21 mouse cellular contexts compared by ENCODE assay signal in the genomic region with DNA sequence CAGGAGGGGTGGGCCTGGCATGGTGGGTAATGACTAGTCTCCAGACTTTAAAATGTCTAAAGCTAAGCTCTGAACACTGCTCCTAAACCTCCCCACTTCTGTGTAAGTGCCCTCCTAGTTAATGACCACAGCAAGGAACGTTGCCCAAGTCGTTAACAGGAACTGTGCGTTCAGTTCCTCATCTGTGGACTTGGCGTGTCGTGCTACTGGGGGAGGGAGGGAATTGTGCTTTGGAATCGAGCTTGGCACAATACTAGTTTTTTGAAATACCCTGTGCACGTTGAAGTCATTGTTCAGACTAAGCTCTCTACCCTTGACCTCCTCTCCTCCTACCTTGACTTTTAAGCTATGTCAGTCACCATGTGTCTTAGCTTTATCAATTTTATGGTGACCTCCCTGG. TPM values are rescaled to one million over a fixed set of nuclear protein-coding genes. Genes with fewer than 3 reads are reported as not detected.
DNase-seq lines count a peak whose midpoint lies in the region; ATAC-seq lines count a peak whose summit lies in the region.
"Had no signal": no experiment of that assay in that cellular context is flagged by ENCODE, and none has a peak within 500 bp of the region (broad histone marks: within the 10 kb centered on the region; RNA-seq: fewer than 3 reads in every experiment).

No protein-coding gene starts in this region.

- no peak for DNase-seq in forebrain, embryonic 14.5 days (ENCODE audit: low spot score)
- DNase-seq in forebrain, embryonic 10.5 days (ENCODE audit: extremely low spot score, low spot score) = no peak
- no peak for DNase-seq in kidney, postnatal 10 days
- no peak for DNase-seq in layer of hippocampus, postnatal 25 days (ENCODE audit: extremely low spot score in 1 of 2, low spot score in 1 of 2)
- DNase-seq: B cell, adult 2 months; cerebellum, postnatal 25 days; gastrocnemius, adult 2 months; layer of hippocampus, postnatal 36 days had no signal

- H3K9me3 ChIP-seq in forebrain, embryonic 14.5 days (replicated peaks; ENCODE audit: control insufficient read depth, low read length) = no peaks in the 10 kb centered on the region
- H3K9me3 ChIP-seq in forebrain, embryonic 10.5 days = no peaks in the 10 kb centered on the region
- H3K9me3 ChIP-seq in kidney, embryonic 16.5 days (ENCODE audit: low read length) = no peaks in the 10 kb centered on the region
- H3K9me3 ChIP-seq: embryonic facial prominence, embryonic 13.5 days; forebrain, embryonic 12.5 days; lung, embryonic 15.5 days; neural tube, embryonic 12.5 days had no signal

- no peaks in the 10 kb centered on the region for H3K27me3 ChIP-seq in forebrain, embryonic 14.5 days (replicated peaks; ENCODE audit: control insufficient read depth, insufficient read depth, low read length)
- H3K27me3 ChIP-seq in forebrain, embryonic 10.5 days (ENCODE audit: poor library complexity, severe bottlenecking) = no peaks in the 10 kb centered on the region
- H3K27me3 ChIP-seq in kidney, embryonic 16.5 days (ENCODE audit: insufficient read depth, low read length) = no peaks in the 10 kb centered on the region
- H3K27me3 ChIP-seq: embryonic facial prominence, embryonic 13.5 days; forebrain, embryonic 12.5 days; lung, embryonic 15.5 days; neural tube, embryonic 12.5 days; Patski had no signal

- WGBS in forebrain, embryonic 14.5 days = 28% methylated on average over 7 of the region's 7 CpGs
- 86% methylated on average over 7 of the region's 7 CpGs for WGBS in forebrain, embryonic 10.5 days
- 46% methylated on average over 7 of the region's 7 CpGs for WGBS in kidney, embryonic 16.5 days

- ATAC-seq in forebrain, embryonic 14.5 days = peak; percentile 33
- 0 out of 2 replicates have a peak, but pooled peaks have one; percentile 39 for ATAC-seq in kidney, embryonic 16.5 days (ENCODE audit: low FRiP score, low TSS enrichment)
- ATAC-seq in common myeloid progenitor, adult 5-6 weeks (replicated peaks; ENCODE audit: low read depth, poor library complexity, severe bottlenecking) = peak; percentile 97
- peak; percentile 81 for ATAC-seq in monocyte, adult 5-6 weeks (replicated peaks; ENCODE audit: insufficient number of reproducible peaks, low FRiP score, low TSS enrichment, poor library complexity, severe bottlenecking)
- ATAC-seq: hindbrain, postnatal 0 days; midbrain, embryonic 16.5 days; Patski had no signal

- no peak overlapping the region for H3K4me3 ChIP-seq in forebrain, embryonic 14.5 days (ENCODE audit: low read depth, low read length)
- no peak overlapping the region for H3K4me3 ChIP-seq in forebrain, embryonic 10.5 days
- H3K4me3 ChIP-seq in kidney, embryonic 16.5 days (ENCODE audit: low read length) = no peak overlapping the region
- H3K4me3 ChIP-seq: embryonic facial prominence, embryonic 13.5 days; forebrain, embryonic 12.5 days; gastrocnemius, adult 2 months; lung, embryonic 15.5 days; megakaryocyte, embryonic 14.5 days; neural tube, embryonic 12.5 days had no signal

- no peak overlapping the region for H3K4me2 ChIP-seq in forebrain, embryonic 14.5 days (ENCODE audit: low read length)
- H3K4me2 ChIP-seq in kidney, embryonic 16.5 days (replicated peaks; ENCODE audit: low read depth, low read length) = no peak overlapping the region
- H3K4me2 ChIP-seq: embryonic facial prominence, embryonic 13.5 days; forebrain, embryonic 12.5 days; heart, embryonic 11.5 days; liver, embryonic 11.5 days; lung, embryonic 15.5 days; neural tube, embryonic 12.5 days had no signal

- peaks cover 18% of the 10 kb centered on the region for H3K4me1 ChIP-seq in forebrain, embryonic 14.5 days (ENCODE audit: control insufficient read depth, insufficient read depth, low read length)
- 0 out of 2 replicates have a peak, but pooled peaks cover 4% of the 10 kb centered on the region for H3K4me1 ChIP-seq in forebrain, embryonic 10.5 days
- H3K4me1 ChIP-seq in kidney, embryonic 16.5 days (ENCODE audit: insufficient read depth, low read length) = no peaks in the 10 kb centered on the region
- H3K4me1 ChIP-seq: embryonic facial prominence, embryonic 13.5 days; lung, embryonic 15.5 days; megakaryocyte, embryonic 14.5 days had no signal

- H3K9ac ChIP-seq in forebrain, embryonic 14.5 days (ENCODE audit: low read length) = no peak overlapping the region
- no peak overlapping the region for H3K9ac ChIP-seq in kidney, embryonic 16.5 days (replicated peaks; ENCODE audit: low read length)
- H3K9ac ChIP-seq: embryonic facial prominence, embryonic 13.5 days; forebrain, embryonic 12.5 days; lung, embryonic 15.5 days; neural tube, embryonic 12.5 days had no signal

- no peak overlapping the region for H3K27ac ChIP-seq in forebrain, embryonic 14.5 days (ENCODE audit: low read depth, low read length)
- H3K27ac ChIP-seq in forebrain, embryonic 10.5 days = no peak overlapping the region
- no peak overlapping the region for H3K27ac ChIP-seq in kidney, embryonic 16.5 days (ENCODE audit: low read length)
- H3K27ac ChIP-seq: embryonic facial prominence, embryonic 13.5 days; forebrain, embryonic 12.5 days; gastrocnemius, adult 2 months; hindbrain, postnatal 0 days; lung, embryonic 15.5 days; neural tube, embryonic 12.5 days had no signal

- H3K36me3 ChIP-seq in forebrain, embryonic 14.5 days (ENCODE audit: control insufficient read depth, insufficient read depth, low read length) = no peaks in the 10 kb centered on the region
- H3K36me3 ChIP-seq in forebrain, embryonic 10.5 days (replicated peaks) = no peaks in the 10 kb centered on the region
- no peaks in the 10 kb centered on the region for H3K36me3 ChIP-seq in kidney, embryonic 16.5 days (ENCODE audit: insufficient read depth, low read length)
- H3K36me3 ChIP-seq: embryonic facial prominence, embryonic 13.5 days; forebrain, embryonic 12.5 days; lung, embryonic 15.5 days; neural tube, embryonic 12.5 days had no signal

RNA-seq across cellular contexts. Expression of gene Tmem144, which starts 12.3 kb away (rescaled TPM):
- 2.5 and 2.8 TPM in 2 replicates for polyA plus RNA-seq in forebrain, embryonic 14.5 days (2014; fragmentation: Nextera tagmentation; extraction: Ambion mirVana)
- 3.7 and 4.1 TPM in 2 replicates for polyA plus RNA-seq in forebrain, embryonic 10.5 days (2016; fragmentation: Nextera tagmentation; extraction: Ambion mirVana)
- 6.8 and 7.2 TPM in 2 replicates for polyA plus RNA-seq in kidney, embryonic 16.5 days (2015; fragmentation: Nextera tagmentation; extraction: Ambion mirVana)
- total RNA-seq in common myeloid progenitor, adult 5-6 weeks (2017) = 1.1 and 7.4 TPM in 2 replicates
- 0.29 TPM in 1 of 3 replicates, not detected in the others for total RNA-seq in monocyte, adult 5-6 weeks (2017)
- 10 to 100 TPM; 19.1 to 20.3 TPM for total RNA-seq in layer of hippocampus, postnatal 25 days (2021)

RNA-seq across cellular contexts. Expression of gene Fam198b, which starts 19.5 kb away (rescaled TPM):
- polyA plus RNA-seq in forebrain, embryonic 14.5 days (2014; fragmentation: Nextera tagmentation; extraction: Ambion mirVana) = 1.2 and 1.3 TPM in 2 replicates
- polyA plus RNA-seq in forebrain, embryonic 10.5 days (2016; fragmentation: Nextera tagmentation; extraction: Ambion mirVana) = 0.91 and 2.1 TPM in 2 replicates
- polyA plus RNA-seq in kidney, embryonic 16.5 days (2015; fragmentation: Nextera tagmentation; extraction: Ambion mirVana) = 12.3 and 13.0 TPM in 2 replicates
- 0.55 TPM in 1 of 2 replicates, not detected in the other for total RNA-seq in common myeloid progenitor, adult 5-6 weeks (2017)
- total RNA-seq in monocyte, adult 5-6 weeks (2017) = not detected in 3 replicates
- 1 to 10 TPM; 5.4 to 6.9 TPM for total RNA-seq in layer of hippocampus, postnatal 25 days (2021)

Comparison
In these comparisons a context has a peak if more than half of its experiments do, and no peak if none do; other contexts are left out.
1. ATAC-seq: peak in every context shown above with its lines; median percentile 97 in common myeloid progenitor, adult 5-6 weeks; 81 in monocyte, adult 5-6 weeks; 39 in kidney, embryonic 16.5 days; 33 in forebrain, embryonic 14.5 days.